Mouse (Mus musculus) forebrain, postnatal 0 days (tissue): ENCODE data around the gene Txk. TPM values are rescaled to one million over a fixed set of nuclear protein-coding genes. Genes with fewer than 3 reads are reported as not detected.

ENCODE experiments used
- ATAC-seq: fragments of 200-750 bp; cut with Nextera tagmentation; 2 replicates; pipeline ENCODE4 v1.8.0; 2017; ENCODE audit warnings: mild to moderate bottlenecking, moderate library complexity
- DNase-seq: peaks from one replicate; pipeline ENCODE4 v3.0.0-alpha.2; 2015
- H3K27ac ChIP-seq: fragments of 300-500 bp; sonication (generic); 2 replicates; pipeline ENCODE4 v1.5.1; 2014; ENCODE audit warnings: low read depth, mild to moderate bottlenecking, antibody characterized with exemption, low read length, moderate library complexity, mixed read lengths
- H3K27me3 ChIP-seq: fragments of 300-500 bp; sonication (generic); 2 replicates; pipeline ENCODE4 v1.6.1; 2014; ENCODE audit warnings: mild to moderate bottlenecking, low read length, mixed read lengths; ENCODE audit not compliant: insufficient read depth
- H3K36me3 ChIP-seq: fragments of 300-500 bp; sonication (generic); 2 replicates; pipeline ENCODE4 v1.6.1; 2014; ENCODE audit warnings: mild to moderate bottlenecking, moderate library complexity; ENCODE audit not compliant: insufficient read depth
- H3K4me1 ChIP-seq: fragments of 300-500 bp; sonication (generic); 2 replicates; pipeline ENCODE4 v1.6.1; 2014; ENCODE audit warnings: antibody characterized with exemption; ENCODE audit not compliant: insufficient read depth
- H3K4me2 ChIP-seq: fragments of 300-500 bp; sonication (generic); 2 replicates; pipeline ENCODE4 v1.6.1; 2014; ENCODE audit warnings: low read depth, mild to moderate bottlenecking, moderate library complexity
- H3K4me3 ChIP-seq: fragments of 300-500 bp; sonication (generic); 2 replicates; pipeline ENCODE4 v1.5.1; 2014; ENCODE audit warnings: low read depth, low read length, mixed read lengths
- H3K9ac ChIP-seq: fragments of 300-500 bp; sonication (generic); 2 replicates; pipeline ENCODE4 v1.6.1; 2014; ENCODE audit warnings: mild to moderate bottlenecking
- H3K9me3 ChIP-seq: fragments of 300-500 bp; sonication (generic); 2 replicates; pipeline ENCODE4 v1.6.1; 2016; ENCODE audit warnings: low read length
- CTCF ChIP-seq: sonication (generic); IDR thresholded peaks from 2 replicates; pipeline ENCODE4 v1.5.1; 2016; ENCODE audit warnings: antibody characterized with exemption, control low read depth, low read depth
- WGBS: fragments of 180-500 bp; shearing (Covaris S2); extraction: QIAGEN DNeasy Blood & Tissue Kit; methylation state at CpG from one replicate; pipeline ENCODE4 v1.1.7; 2014; 5-methylcytosine and 5-hydroxymethylcytosine counted together
- polyA plus RNA-seq: library from polyadenylated mRNA; unstranded; fragments of >200 nt; fragmentation: Nextera tagmentation; extraction: Ambion mirVana; gene quantifications from 2 replicates; pipeline ENCODE4 v1.2.1, GENCODE M21; 2015
- total RNA-seq: library from RNA; depleted of rRNA; stranded (reverse); fragments of >200 nt; gene quantifications from 2 replicates; pipeline ENCODE4 v1.2.3, GENCODE M21; 2014

The Txk gene
- total and polyA plus RNA-seq, 2 experiments from 2014 or later = 0.13 TPM; not detected in 1

- ATAC-seq (no peak), DNase-seq (no peak)
- no peak overlapping the region for H3K4me3 ChIP-seq
- H3K36me3 ChIP-seq = no peaks in the 10 kb centered on the region
- H3K4me1 ChIP-seq = no peaks in the 10 kb centered on the region
- WGBS = 68% methylated on average over 8 of the region's 8 CpGs
- H3K27ac ChIP-seq = no peak overlapping the region
- no peak overlapping the region for H3K9ac ChIP-seq
- H3K27me3 ChIP-seq = no peaks in the 10 kb centered on the region
- no peak overlapping the region for H3K4me2 ChIP-seq
- no peaks in the 10 kb centered on the region for H3K9me3 ChIP-seq
- no peak for TF ChIP-seq CTCF
These were observed 16.1 kb downstream of the Txk start for GRCm38 (mm10) chr5:72736437-72736836.

GRCm38 (mm10) chr5:72735763-72736162 lies 16.8 kb downstream of the Txk start:
- TF ChIP-seq CTCF = no peak
- H3K4me3 ChIP-seq = no peak overlapping the region
- WGBS = 35% methylated on average over 7 of the region's 7 CpGs
- no peak overlapping the region for H3K27ac ChIP-seq
- H3K4me1 ChIP-seq = no peaks in the 10 kb centered on the region
- H3K36me3 ChIP-seq = no peaks in the 10 kb centered on the region
- no peak overlapping the region for H3K4me2 ChIP-seq
- ATAC-seq (no peak), DNase-seq (no peak)
- no peaks in the 10 kb centered on the region for H3K9me3 ChIP-seq
- H3K9ac ChIP-seq = no peak overlapping the region
- no peaks in the 10 kb centered on the region for H3K27me3 ChIP-seq

GRCm38 (mm10) chr5:72732885-72733284 lies 19.7 kb downstream of the Txk start:
- DNase-seq (no peak), ATAC-seq (no peak)
- no peaks in the 10 kb centered on the region for H3K27me3 ChIP-seq
- no peak for TF ChIP-seq CTCF
- H3K9ac ChIP-seq = no peak overlapping the region
- no peak overlapping the region for H3K27ac ChIP-seq
- H3K9me3 ChIP-seq = no peaks in the 10 kb centered on the region
- H3K4me1 ChIP-seq = no peaks in the 10 kb centered on the region
- no peaks in the 10 kb centered on the region for H3K36me3 ChIP-seq
- H3K4me2 ChIP-seq = no peak overlapping the region
- WGBS = 90% methylated on average over 1 of the region's 1 CpGs
- no peak overlapping the region for H3K4me3 ChIP-seq

GRCm38 (mm10) chr5:72725404-72725803 lies 27.2 kb downstream of the Txk start:
- no peak overlapping the region for H3K27ac ChIP-seq
- H3K9ac ChIP-seq = no peak overlapping the region
- no peaks in the 10 kb centered on the region for H3K36me3 ChIP-seq
- DNase-seq (no peak), ATAC-seq (no peak)
- no peaks in the 10 kb centered on the region for H3K9me3 ChIP-seq
- WGBS = 78% methylated on average over 3 of the region's 3 CpGs
- H3K27me3 ChIP-seq = no peaks in the 10 kb centered on the region
- no peak overlapping the region for H3K4me3 ChIP-seq
- no peak overlapping the region for H3K4me2 ChIP-seq
- no peaks in the 10 kb centered on the region for H3K4me1 ChIP-seq
- no peak for TF ChIP-seq CTCF

GRCm38 (mm10) chr5:72723429-72723828 lies 29.1 kb downstream of the Txk start:
- Histone ChIP-seq H3K4me3 (no peak overlapping the region), H3K36me3 (no peaks in the 10 kb centered on the region), H3K9me3 (no peaks in the 10 kb centered on the region), H3K27me3 (no peaks in the 10 kb centered on the region), H3K27ac (no peak overlapping the region), H3K9ac (no peak overlapping the region), H3K4me1 (no peaks in the 10 kb centered on the region), H3K4me2 (no peak overlapping the region)
- ATAC-seq = no peak
- 76% methylated on average over 2 of the region's 2 CpGs for whole genome bisulfite sequencing
- no peak for DNase-seq
- TF ChIP-seq CTCF = no peak

- H3K27me3 ChIP-seq = no peaks in the 10 kb centered on the region
- no peaks in the 10 kb centered on the region for H3K4me1 ChIP-seq
- ATAC-seq = no peak
- no peaks in the 10 kb centered on the region for H3K36me3 ChIP-seq
- peak; percentile 17; the same call in 1 of the 2 replicates for TF ChIP-seq CTCF
- no peak overlapping the region for H3K9ac ChIP-seq
- H3K9me3 ChIP-seq = no peaks in the 10 kb centered on the region
- H3K4me3 ChIP-seq = no peak overlapping the region
- DNase-seq = no peak
- WGBS = 67% methylated on average over 7 of the region's 7 CpGs
- H3K27ac ChIP-seq = no peak overlapping the region
- H3K4me2 ChIP-seq = no peak overlapping the region
These were observed 32.0 kb downstream of the Txk start for GRCm38 (mm10) chr5:72720587-72720986.

GRCm38 (mm10) chr5:72710572-72711278 lies 41.9 kb downstream of the Txk start:
- no peak overlapping the region for H3K9ac ChIP-seq
- H3K4me1 ChIP-seq = no peaks in the 10 kb centered on the region
- TF ChIP-seq CTCF = peak; percentile 93
- ATAC-seq (no peak), DNase-seq (peak; percentile 88)
- no peaks in the 10 kb centered on the region for H3K9me3 ChIP-seq
- H3K4me2 ChIP-seq = no peak overlapping the region
- H3K4me3 ChIP-seq = no peak overlapping the region
- WGBS = 28% methylated on average over 4 of the region's 4 CpGs
- H3K36me3 ChIP-seq = no peaks in the 10 kb centered on the region
- no peak overlapping the region for H3K27ac ChIP-seq
- no peaks in the 10 kb centered on the region for H3K27me3 ChIP-seq
